Mouse (Mus musculus): Measurements from ENCODE around the gene Aox2.

The Aox2 gene

GRCm38 (mm10) chr1:58278026-58278425 is at the start of gene Aox2:
Aox2 (plus strand) TSS chr1:58278326.
- no peak for DNase-seq (ENCODE audit: low spot score in 2 of 2)

GRCm38 (mm10) chr1:58228916-58229315 is 49.2 kb upstream of the Aox2 start:
- DNase-seq (ENCODE audit: low spot score in 2 of 2): no peak

GRCm38 (mm10) chr1:58229774-58230173 is 48.4 kb upstream of the Aox2 start:
- DNase-seq (ENCODE audit: low spot score in 2 of 2): no peak

- no peak for DNase-seq (ENCODE audit: low spot score in 2 of 2)
Observed at GRCm38 (mm10) chr1:58230542-58230941, 47.6 kb upstream of the Aox2 start.

GRCm38 (mm10) chr1:58235405-58235804 is 42.7 kb upstream of the Aox2 start:
- no peak for DNase-seq (ENCODE audit: low spot score in 2 of 2)

GRCm38 (mm10) chr1:58237527-58238299 is 40.4 kb upstream of the Aox2 start:
- no peak for DNase-seq (ENCODE audit: low spot score in 2 of 2)

GRCm38 (mm10) chr1:58238440-58238839 is 39.7 kb upstream of the Aox2 start:
- no peak for DNase-seq (ENCODE audit: low spot score in 2 of 2)

GRCm38 (mm10) chr1:58238961-58239360 is 39.2 kb upstream of the Aox2 start:
- no peak for DNase-seq (ENCODE audit: low spot score in 2 of 2)

GRCm38 (mm10) chr1:58240347-58240746 is 37.8 kb upstream of the Aox2 start:
- DNase-seq (ENCODE audit: low spot score in 2 of 2): no peak

GRCm38 (mm10) chr1:58244487-58244886 is 33.6 kb upstream of the Aox2 start:
- no peak for DNase-seq (ENCODE audit: low spot score in 2 of 2)

GRCm38 (mm10) chr1:58248518-58248917 is 29.6 kb upstream of the Aox2 start:
- DNase-seq (ENCODE audit: low spot score in 2 of 2): no peak

- DNase-seq (ENCODE audit: low spot score in 2 of 2): no peak
Observed at GRCm38 (mm10) chr1:58253466-58253865, 24.7 kb upstream of the Aox2 start.

- no peak for DNase-seq (ENCODE audit: low spot score in 2 of 2)
Observed at GRCm38 (mm10) chr1:58257195-58257991, 20.7 kb upstream of the Aox2 start.

GRCm38 (mm10) chr1:58260311-58260710 is 17.8 kb upstream of the Aox2 start:
- DNase-seq (ENCODE audit: low spot score in 2 of 2): no peak

GRCm38 (mm10) chr1:58268231-58268630 is 9.9 kb upstream of the Aox2 start:
- DNase-seq (ENCODE audit: low spot score in 2 of 2): no peak

- DNase-seq (ENCODE audit: low spot score in 2 of 2): peak in 1 of 2 experiments; percentile 68
Observed at GRCm38 (mm10) chr1:58270807-58271569, 7.1 kb upstream of the Aox2 start.

- DNase-seq (ENCODE audit: low spot score in 2 of 2): no peak
Observed at GRCm38 (mm10) chr1:58275879-58276278, 2.2 kb upstream of the Aox2 start.

- DNase-seq (ENCODE audit: low spot score in 2 of 2): no peak
Observed at GRCm38 (mm10) chr1:58278513-58278912, 387 bp downstream of the Aox2 start.

- DNase-seq (ENCODE audit: low spot score in 2 of 2): no peak
Observed at GRCm38 (mm10) chr1:58280381-58280780, 2.3 kb downstream of the Aox2 start.

GRCm38 (mm10) chr1:58280939-58281624 is 3.0 kb downstream of the Aox2 start:
- no peak for DNase-seq (ENCODE audit: low spot score in 2 of 2)

GRCm38 (mm10) chr1:58281625-58281988 is 3.5 kb downstream of the Aox2 start:
- no peak for DNase-seq (ENCODE audit: low spot score in 2 of 2)

GRCm38 (mm10) chr1:58284505-58284904 is 6.4 kb downstream of the Aox2 start:
- no peak for DNase-seq (ENCODE audit: low spot score in 2 of 2)
